Mouse (Mus musculus): ENCODE measurements around the gene Rufy3.

Gene Rufy3

DNA sequence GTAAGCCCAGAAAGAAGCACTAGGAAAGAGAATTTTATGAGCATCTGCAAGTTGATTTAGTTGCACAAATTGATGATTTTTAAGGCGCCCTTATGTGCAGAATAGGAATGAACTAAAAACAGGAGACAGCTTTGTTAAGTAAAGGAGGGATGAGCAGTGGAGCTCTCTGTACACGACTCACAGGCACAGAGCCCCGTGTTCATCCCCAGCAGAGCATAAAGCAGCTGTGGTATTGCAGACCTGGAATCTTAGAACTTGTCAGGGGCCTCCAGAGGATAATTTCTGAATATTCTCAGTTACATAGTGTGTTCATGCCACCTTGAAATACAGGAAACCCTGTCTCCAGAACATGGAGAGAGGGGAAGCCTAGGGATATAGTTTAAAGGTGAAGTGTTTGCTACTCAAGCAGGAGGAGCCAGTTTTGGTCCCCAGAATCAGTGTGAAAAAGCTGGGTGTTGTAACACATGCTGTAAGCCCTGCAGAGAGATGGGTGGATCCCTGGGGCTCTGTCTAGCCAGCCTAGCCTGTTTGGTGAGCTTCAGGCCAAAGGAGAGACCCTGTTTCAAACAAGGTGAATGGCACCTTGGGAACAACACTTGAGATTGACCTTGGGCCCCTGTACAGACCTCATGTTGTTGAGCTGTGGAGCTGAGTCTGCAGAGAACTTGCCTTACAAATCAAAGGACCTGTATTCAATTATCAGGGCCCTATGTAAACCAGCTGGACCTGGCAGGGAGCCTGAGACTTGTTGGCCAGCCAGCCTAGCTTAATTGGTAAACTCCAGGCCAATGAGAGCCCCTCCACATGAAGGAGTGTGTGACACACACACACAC lies 10.9 kb downstream of the Rufy3 start:
- no peak for DNase-seq (ENCODE audit: low spot score)

DNA sequence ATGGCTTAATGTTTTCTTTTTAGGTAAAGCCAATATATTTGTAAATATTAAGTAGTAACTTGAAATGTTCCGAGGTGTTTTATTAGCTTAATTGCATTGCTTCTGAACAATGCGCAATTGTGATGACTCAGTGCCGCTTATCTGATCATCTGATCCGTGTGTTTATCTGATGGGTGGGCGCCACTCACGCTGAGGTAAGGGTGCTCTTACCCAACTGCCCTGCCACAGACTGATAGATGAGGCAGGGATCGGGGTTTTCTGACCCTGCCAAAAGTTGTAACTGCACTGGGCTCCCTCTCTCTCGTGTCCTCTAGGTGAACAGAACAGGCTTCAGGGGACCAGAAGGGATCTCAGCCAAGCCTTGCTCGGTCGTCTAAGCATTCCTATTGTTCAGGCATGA lies 15.8 kb downstream of the Rufy3 start:
- no peak for DNase-seq (ENCODE audit: low spot score)

DNA sequence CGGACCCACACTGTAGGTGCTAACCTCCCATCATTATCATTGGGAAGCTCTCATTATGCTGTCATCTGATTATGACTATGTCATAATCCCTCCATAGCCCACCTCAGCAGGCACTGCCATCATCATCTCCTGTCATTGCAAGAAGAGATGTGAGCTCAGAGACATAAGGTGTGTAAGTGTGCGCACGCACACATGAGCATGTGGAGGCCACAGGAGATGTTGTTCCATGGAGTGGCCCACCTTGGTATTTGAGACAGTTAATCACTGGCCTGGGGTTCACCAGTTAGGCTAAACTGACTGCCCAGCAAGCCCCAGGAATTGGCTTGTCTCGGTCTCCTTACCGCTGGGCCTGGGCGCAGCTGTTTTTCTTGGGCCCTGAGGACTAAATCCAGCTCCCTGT lies 16.5 kb downstream of the Rufy3 start:
- no peak for DNase-seq (ENCODE audit: low spot score)

DNA sequence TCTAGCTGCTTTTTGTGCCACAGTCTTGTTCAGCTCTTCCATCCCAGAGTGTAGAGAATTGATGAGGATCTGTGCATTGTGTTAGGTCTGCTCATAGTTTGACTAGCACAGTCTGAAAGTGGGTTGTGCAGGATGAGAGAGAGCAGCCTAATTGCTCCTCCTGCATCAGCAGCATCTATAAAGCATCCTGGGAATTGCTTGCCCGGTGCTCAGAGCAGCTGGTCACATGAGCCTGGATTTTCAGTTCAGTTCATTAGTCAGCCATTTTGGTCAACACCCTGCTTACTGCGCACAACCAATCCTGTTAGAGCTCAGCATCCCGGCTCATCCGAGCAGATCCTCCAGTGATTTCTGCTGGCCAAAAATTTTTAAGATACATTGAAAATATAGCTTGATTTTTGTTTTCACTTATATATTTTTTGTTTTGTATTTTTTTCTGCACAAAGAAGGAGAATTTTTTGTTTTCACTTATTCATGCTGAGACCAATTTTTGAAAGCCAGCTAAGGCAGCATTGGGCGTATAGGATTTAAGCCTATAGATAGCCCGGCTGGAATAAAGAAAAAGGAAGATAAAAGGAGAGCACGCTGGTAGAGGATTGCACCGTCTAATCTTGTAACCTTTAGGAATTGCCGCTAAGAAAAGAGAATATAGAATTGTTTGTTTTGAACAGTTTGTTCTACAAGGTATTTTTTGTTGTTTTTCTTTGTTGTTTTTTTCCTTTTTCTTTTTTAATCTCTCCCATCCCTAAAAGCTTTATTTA lies 18.6 kb downstream of the Rufy3 start:
- DNase-seq (ENCODE audit: low spot score): no peak

DNA sequence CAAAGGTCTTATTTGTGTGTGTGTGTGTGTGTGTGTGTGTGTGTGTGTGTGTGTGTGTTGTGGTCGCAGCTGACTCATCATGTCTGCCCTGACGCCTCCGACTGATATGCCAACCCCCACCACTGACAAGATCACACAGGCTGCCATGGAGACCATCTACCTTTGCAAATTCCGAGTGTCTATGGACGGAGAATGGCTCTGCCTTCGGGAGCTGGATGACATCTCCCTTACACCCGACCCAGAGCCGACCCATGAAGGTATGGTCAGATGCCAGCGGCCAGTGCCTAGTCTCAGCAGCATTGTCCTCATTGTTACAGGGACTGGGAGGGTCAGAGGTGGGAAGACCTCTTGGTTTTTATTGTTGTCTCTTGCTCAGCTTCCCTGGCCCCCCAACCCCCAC lies 19.2 kb downstream of the Rufy3 start:
- no peak for DNase-seq (ENCODE audit: low spot score)

DNA sequence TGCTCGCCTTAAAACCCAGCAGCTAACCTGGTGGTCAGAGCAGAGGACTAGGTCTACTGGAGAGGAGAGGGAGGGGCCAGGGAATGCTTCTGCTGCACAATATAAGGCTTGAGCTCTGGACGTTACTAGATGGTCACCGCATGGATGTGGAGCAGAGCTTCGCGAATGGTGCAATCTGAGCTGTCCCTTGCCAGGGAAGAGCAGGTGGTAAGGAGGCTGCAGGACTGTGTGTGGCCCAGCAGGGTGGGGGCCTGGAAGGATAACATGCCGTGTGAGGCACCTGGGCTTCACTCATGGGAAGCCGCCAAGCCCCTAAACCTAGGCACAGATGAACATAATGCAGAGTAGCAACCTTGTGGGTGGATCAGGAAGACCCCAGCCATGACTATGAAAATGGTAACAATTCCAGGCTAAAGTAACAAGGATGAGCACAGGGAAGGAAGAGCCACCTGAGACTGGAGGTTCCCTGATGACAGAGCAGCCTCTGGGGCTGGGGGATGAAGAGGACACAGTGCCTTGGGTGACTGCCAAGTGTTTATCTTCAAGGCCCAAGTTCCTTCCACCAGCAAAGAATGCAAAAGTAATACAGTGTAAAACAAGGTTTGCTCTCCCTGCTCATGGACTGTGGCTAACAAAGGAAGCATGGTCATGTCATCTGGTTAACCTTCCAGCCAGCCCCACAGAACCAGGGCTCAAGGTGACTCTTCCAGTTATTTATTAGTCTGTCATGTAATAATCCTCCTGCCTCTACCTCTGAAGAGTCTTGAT lies 21.8 kb downstream of the Rufy3 start:
- DNase-seq (ENCODE audit: low spot score): no peak

DNA sequence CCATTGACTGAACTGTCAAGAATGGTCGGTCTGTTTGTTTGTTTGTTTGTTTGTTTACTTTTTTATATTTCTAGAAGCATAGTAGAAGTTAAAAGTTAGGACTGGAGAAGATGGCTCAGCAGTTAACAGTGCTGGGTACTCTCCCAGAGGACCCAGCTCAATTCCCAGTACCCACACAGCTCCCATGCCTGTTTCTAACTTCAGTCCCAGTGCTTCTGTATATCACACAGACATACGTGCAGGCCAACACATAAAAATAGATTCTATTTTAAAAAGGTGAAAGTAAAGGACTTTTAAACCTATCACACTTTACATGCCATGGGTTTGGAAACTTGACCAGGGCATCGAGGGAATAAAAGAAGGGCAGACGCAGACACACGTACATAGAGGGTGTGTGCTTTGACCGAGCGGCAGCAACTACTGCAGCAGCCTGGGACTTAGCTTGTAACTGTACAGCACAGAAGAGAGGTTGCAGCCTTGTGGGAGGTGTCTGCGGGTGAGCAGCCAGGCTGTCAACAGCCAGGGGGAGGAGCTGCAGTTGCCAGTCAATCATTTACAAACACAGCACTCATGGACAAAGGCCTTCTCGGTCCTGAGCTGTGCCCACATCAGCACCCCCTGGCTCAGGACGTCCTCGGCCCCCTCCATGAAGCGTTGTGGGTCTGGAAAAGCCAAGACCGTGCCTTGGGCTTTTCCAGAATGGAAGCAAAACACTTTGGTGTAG lies 22.5 kb downstream of the Rufy3 start:
- DNase-seq (ENCODE audit: low spot score): no peak

DNA sequence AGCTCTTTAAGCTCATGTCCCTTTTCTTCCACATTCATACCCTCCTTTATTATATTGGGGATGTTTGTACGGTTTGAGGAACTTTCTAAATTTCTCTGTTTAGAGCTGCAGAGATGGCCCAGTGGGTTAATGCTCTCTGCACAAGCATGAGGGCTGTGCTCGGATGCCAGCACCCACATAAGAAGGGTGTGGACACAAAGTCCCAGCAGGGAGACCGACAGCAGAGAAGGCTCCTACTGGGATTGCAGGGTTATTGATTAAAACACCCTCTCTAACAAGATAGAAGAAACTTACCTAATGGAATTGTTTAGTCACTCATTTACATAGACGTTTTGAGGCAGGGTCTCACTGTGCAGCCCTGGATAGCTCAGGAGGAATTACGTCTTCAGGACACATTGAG lies 23.6 kb downstream of the Rufy3 start:
- DNase-seq (ENCODE audit: low spot score): no peak

DNA sequence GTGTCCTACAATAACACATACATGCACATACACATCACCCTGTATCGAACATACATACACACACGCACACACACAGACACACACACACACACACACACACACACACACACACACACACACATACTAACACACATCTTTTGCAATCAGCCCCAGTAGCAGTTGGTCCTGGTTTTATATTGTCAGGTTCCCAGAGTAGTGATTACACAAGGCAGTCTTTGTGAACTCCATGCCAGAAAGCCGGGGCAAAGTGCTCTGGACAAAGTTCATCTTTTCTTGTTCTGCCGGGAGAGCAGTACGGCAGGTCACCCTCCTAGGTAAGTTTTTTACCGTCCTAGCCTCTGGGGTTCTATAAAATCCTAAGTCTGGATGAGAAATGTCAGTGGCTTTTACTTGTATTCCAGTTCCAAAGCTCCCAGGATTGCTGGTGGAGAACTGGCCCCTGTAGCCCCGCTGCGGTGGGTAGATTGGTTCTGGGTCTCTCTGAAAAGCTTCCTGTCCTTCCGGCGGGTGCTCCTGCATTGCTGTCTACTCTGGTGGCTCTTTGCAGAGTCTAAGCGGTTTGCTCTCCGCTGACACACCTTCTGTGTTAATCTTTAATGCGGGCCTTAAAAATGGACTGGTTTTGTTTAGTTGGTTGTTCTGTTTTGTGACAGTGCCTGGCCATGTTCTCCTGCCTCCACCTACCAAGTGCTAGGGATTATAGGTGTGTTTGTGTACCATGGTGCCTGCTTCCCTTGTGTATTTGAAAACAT lies 28.8 kb downstream of the Rufy3 start:
- no peak for DNase-seq (ENCODE audit: low spot score)

DNA sequence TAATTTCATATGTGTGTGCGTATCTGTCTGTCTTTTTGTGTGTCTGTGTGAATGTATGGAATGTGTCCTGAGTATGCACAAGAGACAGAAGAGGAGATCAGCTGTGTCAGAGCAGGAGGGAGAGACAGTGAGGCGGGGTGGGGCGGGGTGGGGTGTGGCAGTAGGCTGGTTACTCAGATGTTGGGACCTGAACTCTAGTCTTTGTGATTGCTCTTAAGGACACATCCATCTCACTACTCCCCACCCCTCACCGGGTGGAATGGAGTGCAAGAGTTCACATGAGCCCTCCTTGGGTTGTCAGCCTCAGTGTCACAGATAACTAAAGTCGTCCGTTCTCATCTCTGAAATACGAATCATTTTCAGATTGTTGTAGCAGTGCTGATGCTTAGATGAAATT lies 29.3 kb downstream of the Rufy3 start:
- no peak for DNase-seq (ENCODE audit: low spot score)

DNA sequence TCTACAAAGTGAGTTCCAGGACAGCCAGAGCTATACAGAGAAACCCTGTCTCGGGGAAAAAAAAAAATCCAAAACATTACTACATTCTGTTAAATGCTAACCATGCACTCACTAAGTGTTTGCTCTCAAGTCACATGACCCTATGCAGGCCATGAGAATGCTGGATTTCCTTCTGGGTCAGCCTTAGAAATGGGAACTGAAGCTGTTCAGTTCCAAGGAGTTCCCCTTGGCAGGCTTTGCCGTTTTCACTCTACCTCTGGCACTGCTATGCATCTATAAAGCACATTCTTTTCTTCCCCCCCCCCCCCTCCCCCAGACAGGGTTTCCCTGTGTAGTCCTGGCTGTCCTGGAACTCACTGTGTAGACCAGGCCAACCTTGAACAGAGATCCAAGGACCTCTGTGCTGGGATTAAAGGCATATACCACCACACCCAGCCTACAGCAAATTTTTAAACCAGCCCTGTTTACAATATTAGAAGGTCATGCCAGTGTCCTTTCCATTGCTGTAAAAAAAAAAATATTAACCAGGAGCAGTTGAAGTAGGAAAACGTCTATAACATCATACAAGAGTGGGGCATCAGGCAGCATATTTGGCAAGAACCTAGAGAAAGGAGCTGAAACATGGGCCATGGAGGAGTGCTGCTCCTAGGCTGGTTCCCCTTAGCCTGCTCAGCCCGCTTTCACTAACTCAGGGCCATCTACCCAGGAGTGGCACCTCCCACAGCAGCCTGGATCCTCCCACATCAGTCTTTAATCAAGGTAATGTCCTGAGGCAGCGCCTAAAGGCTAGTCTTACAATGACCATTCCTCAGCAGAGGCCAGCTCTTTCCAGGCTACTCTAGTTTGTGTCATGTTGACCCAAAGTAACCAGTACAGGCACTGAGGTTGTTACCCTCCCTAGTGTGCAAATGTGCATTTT lies 31.0 kb downstream of the Rufy3 start:
- DNase-seq (ENCODE audit: low spot score): no peak

DNA sequence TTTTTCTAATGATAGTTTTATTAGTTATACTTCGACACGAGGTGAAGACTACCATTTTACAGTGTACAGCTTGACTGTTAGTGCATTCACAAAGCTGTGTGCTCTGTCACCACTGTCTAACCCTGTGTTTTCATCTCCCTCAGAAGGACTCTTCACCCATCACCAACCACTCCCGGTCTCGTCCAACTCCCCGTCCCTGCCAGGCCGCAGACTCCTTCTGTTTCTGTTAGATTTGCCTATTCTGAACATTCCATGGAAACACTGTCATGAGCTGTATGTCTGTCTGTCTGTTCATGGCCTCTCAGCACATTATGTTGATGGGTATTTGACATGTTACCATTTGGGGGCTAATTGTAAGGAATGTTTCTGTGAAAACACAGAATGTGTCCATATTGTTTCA lies 34.1 kb downstream of the Rufy3 start:
- no peak for DNase-seq (ENCODE audit: low spot score)

DNA sequence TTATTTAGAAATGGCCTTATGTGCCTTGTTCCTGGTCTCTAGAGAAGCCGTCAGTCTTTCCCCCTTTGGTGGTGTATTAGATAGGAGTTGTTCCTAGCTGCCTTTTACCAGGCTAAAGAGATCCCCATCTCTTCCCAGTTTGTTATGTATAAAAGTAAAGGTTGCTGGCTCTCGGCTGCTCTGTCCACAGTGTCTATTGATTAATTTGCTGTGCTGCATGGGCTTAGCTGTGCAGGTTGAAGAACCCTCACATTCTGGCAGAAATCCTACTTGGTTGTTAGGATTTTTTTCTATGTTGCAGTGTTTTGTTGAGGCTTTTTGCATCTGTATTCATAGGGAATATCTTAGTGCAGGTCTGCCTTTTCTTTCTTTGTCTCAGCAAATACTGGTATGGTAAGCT lies 37.2 kb downstream of the Rufy3 start:
- no peak for DNase-seq (ENCODE audit: low spot score)

DNA sequence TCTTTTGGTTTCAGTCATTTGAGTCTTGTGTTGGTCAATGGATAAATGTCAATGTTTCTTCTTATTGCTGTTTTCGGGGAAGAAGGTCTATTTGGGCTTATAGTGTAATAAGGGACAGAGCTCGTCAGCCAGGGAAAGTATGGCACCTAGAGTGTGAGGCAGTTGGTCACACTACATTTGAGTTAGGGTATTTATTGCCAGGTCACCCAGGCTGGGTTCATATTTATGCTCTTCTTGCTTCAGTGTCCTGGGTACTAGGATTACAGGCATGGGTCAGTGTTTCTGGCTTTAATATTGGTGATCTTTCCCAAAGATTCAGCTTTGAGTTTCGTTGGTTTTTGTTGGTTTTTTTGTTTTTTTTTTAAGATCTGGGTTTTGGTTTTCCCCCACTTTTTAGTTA lies 37.9 kb downstream of the Rufy3 start:
- DNase-seq (ENCODE audit: low spot score): no peak

DNA sequence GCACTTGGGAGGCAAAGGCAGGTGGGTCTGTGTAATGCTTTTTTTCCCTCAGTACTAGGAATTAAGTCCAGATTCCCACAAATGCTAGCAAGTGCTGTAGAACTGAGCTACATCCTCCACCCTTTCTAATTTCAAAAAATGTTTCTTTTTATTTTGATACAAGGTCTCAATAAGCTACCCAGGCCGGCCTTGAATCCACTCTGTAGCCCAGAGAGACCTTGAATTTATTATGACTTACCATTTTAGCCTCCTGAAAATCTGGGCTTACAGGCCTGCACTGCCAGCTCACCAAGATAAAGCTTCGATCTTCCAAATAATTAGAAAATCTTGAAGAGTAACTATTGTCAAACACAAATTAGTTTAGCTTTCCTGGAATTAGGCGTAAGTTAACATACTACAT lies 39.2 kb downstream of the Rufy3 start:
- DNase-seq (ENCODE audit: low spot score): no peak

DNA sequence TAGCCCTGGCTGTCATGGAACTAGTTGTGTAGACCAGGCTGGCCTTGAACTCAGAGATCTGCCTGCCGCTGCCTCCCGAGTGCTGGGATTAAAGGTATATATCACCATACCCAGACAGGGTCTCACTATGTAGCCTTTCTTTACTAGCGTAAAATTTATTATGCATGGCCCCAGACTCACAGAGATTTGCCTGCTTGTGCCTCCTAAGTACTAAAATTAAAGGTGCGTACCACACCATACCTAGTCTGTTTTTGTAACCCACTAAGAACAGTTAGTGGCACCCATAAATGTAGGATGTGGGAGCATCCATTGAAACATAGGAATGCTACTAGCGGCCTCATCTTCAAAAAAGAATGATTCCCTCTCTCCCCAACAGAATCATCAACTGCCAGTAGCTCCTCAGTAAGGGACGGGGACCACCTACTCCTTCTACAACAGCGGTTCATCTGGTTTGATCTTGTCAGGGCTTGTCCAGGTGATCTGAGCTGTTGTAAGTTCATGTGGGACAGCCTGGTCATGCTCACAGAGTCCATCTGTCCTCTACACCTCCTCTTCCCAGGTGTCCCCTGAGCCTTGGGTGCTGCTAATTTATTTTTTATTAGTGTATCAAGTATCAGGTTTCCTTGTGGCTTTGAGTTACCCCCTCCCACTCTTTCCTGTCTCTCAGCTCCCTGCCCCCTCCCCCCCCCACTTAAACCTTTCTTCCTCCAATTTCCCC lies 40.0 kb downstream of the Rufy3 start:
- no peak for DNase-seq (ENCODE audit: low spot score)

DNA sequence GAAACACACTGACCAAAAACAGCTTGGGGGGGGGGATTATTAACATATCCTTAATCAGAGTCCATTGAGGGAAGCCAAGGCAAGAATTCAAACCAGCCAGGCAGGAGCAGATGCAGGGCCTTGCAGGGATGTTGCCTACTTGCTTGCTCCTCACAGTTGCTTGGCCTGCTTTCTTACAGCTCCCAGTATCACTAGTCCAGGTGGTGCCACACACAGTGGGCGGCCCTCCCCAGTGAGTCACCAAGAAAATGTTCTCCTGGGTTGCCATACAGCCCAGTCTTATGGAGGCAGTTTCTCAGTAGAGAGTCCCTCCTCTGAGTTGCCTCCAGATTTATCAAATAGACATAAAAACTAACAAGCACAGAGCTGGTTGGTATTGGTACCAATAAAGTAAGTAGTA lies 49.3 kb downstream of the Rufy3 start:
- DNase-seq (ENCODE audit: low spot score): no peak

DNA sequence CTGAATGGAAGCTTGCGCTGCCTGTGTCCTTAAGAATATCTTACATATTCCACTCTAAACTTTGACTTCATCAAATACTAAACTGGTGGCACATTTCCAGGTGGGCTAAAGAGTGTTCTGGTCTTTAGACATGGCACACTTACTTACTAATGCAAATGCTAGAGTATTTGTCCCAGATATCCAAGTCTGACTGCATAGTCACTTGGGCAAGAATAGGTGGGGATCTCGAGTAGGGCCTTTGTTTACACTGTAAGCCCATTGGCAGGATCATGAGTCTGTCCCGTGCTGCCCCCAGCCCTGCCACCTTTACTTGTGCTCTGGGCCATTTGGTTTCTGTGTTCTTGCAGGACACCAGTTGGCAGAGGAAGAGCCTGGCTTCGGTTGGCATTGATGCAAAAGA lies 52.1 kb downstream of the Rufy3 start:
- no peak for DNase-seq (ENCODE audit: low spot score)

DNA sequence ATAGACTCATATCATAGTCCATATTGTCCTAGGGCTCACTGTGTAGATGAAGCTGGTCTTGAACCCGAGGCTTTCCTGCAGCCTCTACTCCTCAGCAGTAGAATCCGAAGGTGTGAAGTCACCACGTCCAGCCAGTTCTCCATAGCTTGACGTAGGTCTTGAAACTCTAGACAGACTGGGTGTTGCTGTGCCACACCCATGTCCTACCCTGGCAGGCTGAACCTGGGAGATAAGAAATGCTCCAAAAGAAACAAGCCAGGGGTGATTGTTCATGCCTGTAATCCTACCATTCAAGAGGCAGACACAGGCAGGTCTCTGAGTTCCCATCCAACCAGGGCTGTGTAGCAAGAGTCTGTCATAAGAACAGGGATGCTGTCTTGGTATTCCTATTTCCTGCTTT lies 62.7 kb downstream of the Rufy3 start:
- no peak for DNase-seq (ENCODE audit: low spot score)

DNA sequence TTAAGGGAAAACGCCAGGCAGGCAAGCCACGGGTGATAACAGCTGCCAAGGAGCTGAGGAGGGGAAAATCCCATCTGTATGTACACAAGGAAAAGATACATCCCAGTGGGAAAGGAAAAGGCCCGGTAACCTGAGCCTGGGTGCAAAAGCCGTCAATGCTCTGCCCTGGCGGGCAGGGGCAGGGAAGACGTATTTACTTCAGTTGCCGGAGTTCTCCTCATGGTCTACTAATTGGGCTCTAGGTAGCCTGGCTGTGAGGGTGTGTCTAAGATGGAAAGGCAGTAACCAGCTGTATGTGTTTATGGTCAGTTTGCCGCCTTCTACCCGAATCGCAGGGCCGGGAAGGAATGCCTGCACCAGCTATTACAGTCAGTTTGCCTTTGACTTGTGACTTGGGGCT lies 64.3 kb downstream of the Rufy3 start:
- no peak for DNase-seq (ENCODE audit: low spot score)
